Mouse (Mus musculus) hematopoietic stem cell, adult 5-6 weeks (primary cell): ENCODE results near the gene Sema3d. TPM values are rescaled to one million over a fixed set of nuclear protein-coding genes. Genes with fewer than 3 reads are reported as not detected.
A peak's percentile ranks its signal among the peaks of the same experiment; 100 is the strongest.

Experiments
- ATAC-seq, 2 experiments: fragments of 125-278 bp in 1 of 2; replicated peaks in 1 of 2; 2 replicates each; pipeline ENCODE4 v1.8.0; 2016 to 2017; ENCODE audit warnings: inconsistent platforms in 2 of 2, mild to moderate bottlenecking in 2 of 2, moderate number of reproducible peaks in 2 of 2, low read depth in 1 of 2, moderate TSS enrichment in 1 of 2; ENCODE audit not compliant: low FRiP score in 2 of 2, poor library complexity in 2 of 2, severe bottlenecking in 2 of 2, insufficient read depth in 1 of 2, low TSS enrichment in 1 of 2
- total RNA-seq: library from RNA; stranded (forward); fragments of 172-1452, 232-1000 nt; gene quantifications from 2 replicates; pipeline ENCODE4 v1.2.3, GENCODE M21; 2017

Gene Sema3d
- total RNA-seq, 1 experiment from 2014 or later = 16.8 TPM

DNA sequence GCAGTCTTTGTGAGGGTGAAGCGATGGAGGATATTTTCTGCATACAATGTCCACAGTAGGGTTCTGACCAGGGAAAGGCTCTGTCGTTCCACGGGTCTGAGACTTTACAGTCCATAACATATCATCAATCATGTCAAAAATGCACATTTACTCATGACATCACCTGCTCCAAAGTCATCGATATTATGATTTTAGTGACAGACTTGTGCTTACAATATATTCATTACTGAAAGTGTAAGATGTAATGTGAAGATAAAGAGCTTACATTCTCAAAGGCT is 92.4 kb downstream of the Sema3d start:
- no peak for ATAC-seq

DNA sequence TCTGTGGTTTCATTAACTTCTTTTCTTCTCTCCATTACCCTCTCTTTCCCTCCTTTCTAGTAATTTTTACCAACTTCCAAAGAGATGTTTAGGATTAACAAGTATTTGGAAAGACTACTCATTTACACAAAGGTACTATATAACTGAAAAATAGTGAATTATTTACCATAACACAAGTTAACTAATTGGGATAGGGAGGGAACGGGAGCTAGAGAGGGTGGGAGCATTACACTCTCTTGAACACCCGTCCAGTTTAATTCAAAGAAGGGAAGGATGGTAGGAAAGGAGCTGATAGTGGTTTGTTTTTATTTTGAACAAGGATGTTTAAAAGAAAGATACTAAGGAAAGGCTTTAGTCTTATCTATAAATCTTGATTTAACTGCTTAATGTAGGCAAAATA is 104.7 kb downstream of the Sema3d start:
- no peak for ATAC-seq

DNA sequence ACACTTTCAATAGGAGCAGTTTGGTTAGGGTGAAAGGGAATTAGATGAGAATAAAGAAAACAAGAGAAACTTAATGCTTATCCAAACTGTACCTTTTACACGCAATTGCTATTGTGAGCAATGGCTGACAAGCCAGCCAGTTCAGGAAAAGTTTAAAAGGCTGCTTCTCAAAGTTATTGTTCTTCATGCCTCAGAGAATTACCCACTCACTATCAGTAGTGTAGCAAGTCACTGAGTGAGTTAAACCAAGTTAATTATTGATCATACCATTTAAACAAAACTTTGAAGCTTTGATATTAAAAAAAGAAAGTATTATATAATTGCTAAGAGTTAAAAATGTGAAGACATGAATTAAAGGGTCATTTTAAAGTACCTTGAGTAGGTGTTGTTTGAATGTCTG is 108.5 kb downstream of the Sema3d start:
- no peak for ATAC-seq

DNA sequence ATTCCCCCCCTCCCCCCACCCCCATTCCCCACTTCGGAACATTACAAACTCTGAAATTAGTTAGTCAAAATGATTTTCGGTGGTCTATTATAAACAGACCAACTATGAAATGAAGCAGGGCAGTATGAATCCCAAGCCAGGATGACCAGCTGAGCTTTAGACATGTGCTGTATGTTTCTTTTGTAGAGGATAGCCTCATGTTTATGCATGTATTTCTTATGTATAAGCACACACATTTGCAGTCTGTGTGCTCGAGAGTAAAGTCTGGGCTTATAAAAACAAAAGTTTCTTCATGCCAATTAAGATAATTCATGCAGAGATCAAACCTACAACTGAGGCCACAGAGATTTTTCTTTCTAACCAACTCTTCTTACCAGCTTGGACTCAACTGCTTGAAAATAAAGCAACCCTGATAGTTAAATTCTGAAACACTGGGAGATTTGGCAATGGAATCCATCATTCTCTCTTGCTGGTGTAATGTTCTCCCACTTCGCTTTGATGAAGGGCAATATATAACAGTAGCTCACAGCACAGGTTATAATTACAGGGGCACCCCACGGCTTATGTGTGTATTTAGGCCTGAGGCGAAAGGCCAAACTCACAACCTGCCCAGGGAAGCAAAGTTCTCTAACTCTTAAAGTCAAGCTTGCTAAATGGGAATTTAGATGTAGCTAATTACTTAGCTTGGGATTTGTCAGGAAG is 115.2 kb downstream of the Sema3d start:
- no peak for ATAC-seq

DNA sequence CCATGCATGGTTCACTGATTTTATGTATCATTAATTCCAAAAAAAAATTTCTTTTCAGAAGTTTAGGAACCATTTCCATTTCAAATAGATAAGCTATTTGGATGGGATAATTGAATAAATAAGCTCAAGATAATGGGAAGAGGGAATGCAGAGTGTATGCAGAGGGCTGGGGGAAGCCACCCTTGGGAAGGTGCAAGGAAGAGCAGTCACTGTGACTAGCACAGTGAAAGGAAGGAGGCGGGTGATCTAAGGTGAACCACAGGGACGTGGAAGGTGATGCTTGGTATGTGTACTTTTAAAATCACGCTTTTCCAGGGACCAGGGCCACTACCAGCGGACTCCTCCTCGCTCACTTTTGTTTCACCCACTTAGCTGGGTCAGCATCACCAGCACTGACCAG is 115.9 kb downstream of the Sema3d start:
- ATAC-seq = no peak

DNA sequence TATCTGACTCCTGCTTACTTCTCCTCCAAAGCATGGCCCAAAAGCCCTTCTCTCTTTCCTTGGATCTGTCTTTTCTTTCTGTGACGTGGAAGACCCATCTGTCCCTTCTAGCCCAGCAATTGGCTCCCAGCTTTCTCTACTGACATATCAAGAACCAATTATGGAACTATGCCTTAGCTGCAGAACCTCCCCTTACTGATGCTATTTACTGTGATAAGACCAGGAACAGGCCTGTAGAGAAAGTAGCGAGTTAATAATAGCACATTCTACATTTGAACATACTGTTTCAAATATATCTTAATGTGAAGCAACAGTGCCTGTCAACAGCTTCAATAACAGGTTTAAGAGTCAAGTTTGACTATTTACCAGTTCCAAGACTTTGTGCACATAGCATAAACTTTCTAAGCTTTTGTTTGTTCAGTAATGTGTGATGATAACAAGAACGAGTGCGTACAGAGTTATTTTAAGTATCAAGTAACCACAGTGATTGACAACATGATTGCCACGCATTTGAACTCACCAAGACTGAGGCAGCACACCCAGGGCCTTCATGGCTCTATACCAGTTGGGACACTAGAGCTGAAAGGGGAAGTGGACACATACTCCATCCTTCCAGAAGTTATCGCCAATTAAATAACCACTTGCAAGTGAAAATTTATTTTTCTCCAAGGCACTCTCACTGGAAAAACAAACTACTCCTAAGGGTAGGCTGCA is 116.8 kb downstream of the Sema3d start:
- no peak for ATAC-seq

DNA sequence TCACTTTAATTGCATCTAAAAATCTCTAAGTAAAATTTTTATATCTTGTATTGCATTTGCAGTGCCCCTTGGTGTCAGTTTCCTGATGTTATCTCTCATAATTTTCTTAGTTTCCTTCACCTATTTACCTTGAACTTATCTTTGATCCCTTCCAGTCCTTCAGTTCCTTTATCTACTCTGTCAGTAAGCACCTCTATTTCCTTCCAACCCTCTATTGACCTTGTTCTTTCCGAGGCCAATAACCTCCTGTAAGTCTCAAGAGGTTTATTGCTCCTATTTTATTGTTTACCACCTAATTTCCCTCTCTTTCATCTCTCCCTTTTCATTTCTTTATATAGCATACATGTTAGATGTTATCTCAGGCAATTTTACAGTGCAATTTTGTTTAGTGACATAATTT is 129.3 kb downstream of the Sema3d start:
- no peak for ATAC-seq

DNA sequence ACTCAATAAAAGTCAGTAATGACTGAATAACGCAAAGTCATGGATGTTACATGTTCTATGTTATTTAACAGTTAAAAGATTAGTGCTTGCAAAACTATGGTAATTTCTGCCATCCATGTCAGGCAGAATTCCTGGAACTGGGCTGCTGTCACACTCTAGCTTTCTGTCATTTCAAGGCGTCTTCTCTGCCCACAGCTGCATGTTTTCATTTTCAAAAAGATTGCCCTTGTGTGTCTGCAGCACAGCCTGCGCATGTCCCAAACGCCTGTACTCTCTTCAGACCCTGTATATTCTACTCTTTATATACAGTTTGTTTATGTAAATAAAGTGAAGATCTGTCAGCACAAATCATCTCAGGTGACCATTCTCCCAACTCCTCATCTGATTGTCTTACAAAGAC is 132.1 kb downstream of the Sema3d start:
- no peak for ATAC-seq

DNA sequence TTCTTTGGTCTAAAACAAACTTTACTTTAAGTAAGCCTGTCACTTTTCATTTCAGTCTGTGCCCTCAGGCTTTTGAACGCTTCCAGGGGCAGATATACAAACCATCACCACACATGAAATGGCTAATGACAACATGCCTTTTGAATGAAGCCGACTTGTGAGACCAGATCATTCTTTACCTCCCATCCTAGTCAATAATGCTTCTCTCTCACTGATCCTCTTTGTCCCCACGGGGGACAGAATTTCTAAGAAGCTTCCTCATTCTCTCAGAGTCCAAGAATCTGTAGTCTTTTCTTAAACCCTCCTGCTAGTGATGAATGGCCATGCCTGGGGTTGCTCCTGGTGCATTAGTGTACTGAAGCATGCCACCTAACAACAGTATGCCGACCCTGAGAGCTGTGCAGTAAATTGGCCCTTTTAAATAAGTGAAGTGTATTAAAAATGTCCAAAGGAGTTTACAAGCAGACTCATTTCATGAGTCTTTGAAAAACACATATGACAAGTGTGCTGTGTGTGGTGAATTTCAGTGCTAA is 142.1 kb downstream of the Sema3d start:
- ATAC-seq = no peak

DNA sequence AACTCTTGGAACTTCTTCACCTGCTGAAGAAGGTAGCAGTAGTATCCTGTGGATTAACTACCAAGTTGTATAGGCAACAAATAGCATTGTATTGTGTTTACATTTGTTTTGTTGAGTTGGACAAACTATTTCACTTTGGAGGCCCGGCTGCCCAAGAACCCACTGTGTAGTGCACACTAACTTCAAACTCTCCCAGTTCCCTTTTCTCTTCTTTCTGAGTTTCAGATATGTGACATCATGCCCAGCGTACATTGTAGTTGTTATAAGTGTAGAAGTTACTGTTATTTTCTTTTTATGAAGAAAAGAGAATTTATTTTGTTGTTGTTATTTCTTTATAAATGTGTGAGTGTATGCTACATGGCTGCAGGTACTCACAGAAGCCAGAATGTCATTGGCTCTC is 145.4 kb downstream of the Sema3d start:
- no peak for ATAC-seq

DNA sequence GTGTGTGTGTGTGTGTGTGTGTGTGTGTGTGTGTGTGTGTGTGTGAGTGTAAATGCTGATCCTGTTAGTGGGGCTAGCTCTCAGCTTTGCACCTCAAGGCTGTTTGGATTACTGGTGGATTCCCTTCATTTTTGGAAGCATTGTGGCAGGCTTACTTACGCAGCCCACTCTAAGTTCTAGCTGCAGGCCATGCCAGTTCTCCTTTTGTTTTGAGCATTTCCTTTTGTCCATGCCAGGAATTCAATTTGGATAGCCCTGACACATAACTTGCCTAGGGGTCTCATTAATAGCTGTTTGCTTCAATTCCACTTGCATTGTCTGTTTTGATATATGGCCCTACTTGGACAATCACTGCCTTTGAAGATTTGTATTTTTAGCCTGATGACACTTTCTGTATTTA is 146.6 kb downstream of the Sema3d start:
- no peak for ATAC-seq

DNA sequence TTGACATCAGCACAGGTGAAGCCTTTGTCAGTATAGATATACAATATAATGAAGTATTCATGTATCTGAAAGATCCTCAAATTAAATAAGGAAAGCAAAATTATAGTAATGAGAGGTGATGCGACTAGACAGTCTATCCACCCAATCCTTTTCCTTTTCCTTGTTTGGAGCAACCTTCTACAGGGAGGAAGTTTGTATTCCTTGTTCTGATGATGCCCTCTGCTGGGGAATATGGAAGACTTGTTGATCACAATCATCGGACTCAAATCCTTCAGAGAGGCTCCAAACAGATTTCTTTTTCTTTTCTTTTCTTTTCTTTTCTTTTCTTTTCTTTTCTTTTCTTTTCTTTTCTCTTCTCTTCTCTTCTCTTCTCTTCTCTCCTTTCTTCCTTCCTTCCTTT is 158.1 kb downstream of the Sema3d start:
- ATAC-seq = no peak

DNA sequence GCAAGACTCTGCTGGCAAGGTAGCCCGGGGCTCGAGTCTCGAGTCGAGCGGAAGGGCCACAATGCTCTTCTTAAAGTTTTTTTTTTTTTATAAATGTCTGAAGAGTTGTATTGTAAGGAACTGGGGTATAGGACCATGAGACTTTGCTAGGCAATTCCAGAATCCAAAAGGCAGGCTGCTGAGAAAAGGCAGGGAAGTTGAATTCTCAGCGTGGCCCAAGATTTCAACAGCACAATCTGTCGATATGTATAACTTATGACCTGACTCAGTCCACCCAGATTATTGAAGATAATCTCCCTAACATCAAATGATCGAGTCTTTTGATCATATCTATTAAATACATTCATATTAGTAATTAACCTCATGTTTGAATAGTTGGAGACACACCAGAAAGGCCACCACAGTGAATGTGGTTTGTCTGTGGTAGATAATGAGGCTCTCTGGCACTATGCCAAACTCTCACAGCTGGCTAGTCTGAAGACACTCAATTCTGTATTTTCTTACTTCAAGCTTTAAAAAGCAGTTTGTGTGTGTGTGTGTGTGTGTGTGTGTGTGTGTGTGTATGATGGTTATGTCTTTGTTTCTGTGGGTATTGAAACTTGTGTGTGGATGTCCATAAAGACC is 166.0 kb downstream of the Sema3d start:
- ATAC-seq = 0 out of 4 replicates have a peak, but pooled peaks of 1 of the 2 experiments have one; percentile 42

DNA sequence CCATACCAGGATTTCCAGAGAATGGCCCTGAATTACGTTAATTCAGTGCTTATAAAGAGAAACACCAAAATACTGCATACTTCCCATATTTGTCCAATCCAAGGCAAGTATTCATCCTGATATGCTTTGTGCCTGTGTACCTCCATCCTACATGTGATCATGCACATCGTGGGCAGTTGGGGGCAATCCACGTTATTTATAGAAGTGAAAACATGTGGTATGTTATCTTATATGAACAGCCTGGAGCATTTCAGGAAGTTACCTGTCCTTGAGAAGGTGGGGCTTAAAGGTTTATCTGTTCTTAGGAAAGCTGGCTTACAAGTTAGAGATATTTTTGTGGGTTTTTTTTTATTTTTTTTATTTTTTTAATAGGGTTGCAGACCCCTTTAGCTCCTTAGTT is 172.2 kb downstream of the Sema3d start:
- 0 out of 4 replicates have a peak, but pooled peaks of 1 of the 2 experiments have one; percentile 27 for ATAC-seq

DNA sequence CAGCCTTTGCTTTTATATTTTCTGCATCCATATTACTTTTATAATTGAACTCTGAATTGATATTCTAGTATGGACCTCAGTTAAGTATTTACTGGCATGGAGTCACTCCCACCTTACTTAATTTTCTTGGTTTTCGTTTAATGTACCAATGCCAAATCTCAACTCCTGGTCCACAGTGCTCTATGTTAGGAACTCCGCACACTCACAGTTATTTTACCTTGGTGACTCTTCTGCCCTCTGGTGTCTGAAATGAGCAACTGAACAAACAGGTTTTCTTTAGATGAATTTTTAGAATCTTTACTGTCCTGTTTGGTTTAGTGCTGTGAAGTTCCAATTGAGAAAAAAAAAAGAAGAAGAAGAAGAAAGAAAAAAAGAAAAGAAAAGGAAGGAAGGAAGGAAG is 174.7 kb downstream of the Sema3d start:
- ATAC-seq = peak; percentile 59 to 66; a peak in 2 of 4 replicates

DNA sequence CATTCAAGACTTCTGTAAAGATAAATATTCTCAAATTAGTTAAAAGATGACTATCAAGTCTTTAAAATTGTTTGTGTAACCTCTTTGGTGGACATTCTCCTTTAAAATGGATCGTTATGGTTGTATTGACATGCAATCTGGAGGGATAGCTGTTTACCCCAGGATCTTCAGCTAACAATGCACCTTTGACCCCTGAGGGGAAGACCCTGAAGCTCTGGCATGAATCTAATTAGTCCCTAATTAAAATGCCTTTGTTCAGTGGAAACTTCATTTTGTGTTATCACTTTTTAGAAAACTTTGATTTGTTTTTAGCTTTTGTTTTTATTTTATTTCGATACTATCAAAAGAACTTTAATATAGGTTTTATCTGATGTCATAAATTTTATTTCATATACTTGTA is 178.6 kb downstream of the Sema3d start:
- no peak for ATAC-seq

DNA sequence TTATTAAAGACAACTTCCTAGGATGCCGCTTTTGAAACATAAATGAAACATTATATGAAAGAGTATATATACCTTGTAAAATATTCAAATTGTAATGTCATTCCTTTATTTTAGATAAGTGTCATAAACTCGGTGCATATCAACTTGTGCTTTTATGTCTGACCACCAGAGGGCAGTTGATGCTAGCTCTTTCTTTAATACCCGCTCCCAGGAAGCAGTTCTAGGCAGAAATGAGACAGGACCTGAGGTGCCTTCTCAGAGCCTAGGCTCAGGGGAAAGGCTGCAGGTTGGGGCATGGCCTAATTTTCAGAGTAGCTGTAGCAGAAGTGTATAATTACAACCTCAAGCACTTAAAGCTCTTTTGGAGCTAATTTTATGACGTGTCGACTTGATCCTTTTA is 179.0 kb downstream of the Sema3d start:
- ATAC-seq = peak; percentile 81 to 84; a peak in 3 of 4 replicates

DNA sequence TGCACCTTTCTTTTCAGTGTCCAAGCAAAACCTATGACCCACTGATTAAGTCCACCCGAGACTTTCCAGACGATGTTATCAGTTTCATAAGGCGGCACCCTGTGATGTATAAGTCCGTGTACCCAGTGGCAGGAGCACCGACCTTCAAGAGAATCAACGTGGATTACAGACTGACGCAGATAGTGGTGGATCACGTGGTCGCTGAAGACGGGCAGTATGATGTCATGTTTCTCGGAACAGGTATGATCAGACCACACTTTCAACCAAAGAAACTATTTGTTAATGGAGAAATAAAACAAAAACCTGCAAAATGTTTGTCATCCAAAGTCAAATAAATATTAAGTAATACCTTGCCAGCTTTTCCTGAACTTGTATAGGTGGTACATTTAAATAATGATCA is 179.9 kb downstream of the Sema3d start:
- no peak for ATAC-seq
